Mouse (Mus musculus): ENCODE results near the gene Jdp2. TPM values are rescaled to one million over a fixed set of nuclear protein-coding genes. Genes with fewer than 3 reads are reported as not detected.

Jdp2 gene
- polyA plus RNA-seq, 1 experiment from 2014 or later: 0.15 TPM

DNA sequence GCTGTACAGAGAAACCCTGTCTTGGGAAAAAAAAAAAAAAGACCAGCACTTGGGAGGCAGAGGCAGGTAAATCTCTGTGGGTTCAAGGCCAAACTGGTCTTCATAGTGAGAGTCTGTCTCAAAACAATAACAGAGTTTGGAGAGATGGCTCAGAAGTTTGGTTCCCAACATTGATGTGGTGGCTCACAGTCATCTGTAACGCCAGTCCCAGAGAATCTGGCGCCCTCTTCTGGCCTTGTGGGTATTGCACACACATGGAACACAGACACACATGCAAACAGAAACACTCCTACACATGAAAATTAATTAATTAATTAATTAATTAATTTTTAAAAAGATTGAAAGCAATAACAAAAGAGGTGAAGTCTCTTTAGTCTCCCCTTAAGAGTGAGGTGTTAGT, 83.5 kb downstream of the Jdp2 start:
- no peaks in the 10 kb centered on the region for H3K36me3 ChIP-seq (replicated peaks)
- 42% methylated on average over 2 of the region's 2 CpGs for whole genome bisulfite sequencing
- peaks cover 7% of the 10 kb centered on the region for H3K4me1 ChIP-seq
- no peaks in the 10 kb centered on the region; the same call in 1 of the 2 replicates for H3K9me3 ChIP-seq
- DNase-seq (ENCODE audit: extremely low spot score, low spot score): no peak
- peaks cover 10% of the 10 kb centered on the region; the same call in 1 of the 2 replicates for H3K27me3 ChIP-seq (ENCODE audit: poor library complexity, severe bottlenecking)
- no peak overlapping the region for H3K27ac ChIP-seq
- no peak overlapping the region for H3K4me3 ChIP-seq

GRCm38 (mm10) chr12:85684411-85685275, 85.8 kb downstream of the Jdp2 start:
- no peak for DNase-seq (ENCODE audit: extremely low spot score, low spot score)
- H3K9me3 ChIP-seq: no peaks in the 10 kb centered on the region
- H3K27ac ChIP-seq: no peak overlapping the region
- H3K36me3 ChIP-seq (replicated peaks): no peaks in the 10 kb centered on the region
- no peak overlapping the region for H3K4me3 ChIP-seq
- WGBS: 85% methylated on average over 16 of the region's 16 CpGs
- peaks cover 10% of the 10 kb centered on the region; the same call in 1 of the 2 replicates for H3K27me3 ChIP-seq (ENCODE audit: poor library complexity, severe bottlenecking)
- H3K4me1 ChIP-seq: peaks cover 7% of the 10 kb centered on the region

GRCm38 (mm10) chr12:85686466-85687216, 87.8 kb downstream of the Jdp2 start, which contains the start of gene Batf:
TSS of gene Batf (plus strand) at chr12:85686669.
- no peaks in the 10 kb centered on the region for H3K36me3 ChIP-seq (replicated peaks)
- no peak for DNase-seq (ENCODE audit: extremely low spot score, low spot score)
- no peaks in the 10 kb centered on the region for H3K9me3 ChIP-seq
- WGBS: 43% methylated on average over 22 of the region's 22 CpGs
- no peak within 1 kb of the TSS; the same call in 1 of the 2 replicates for H3K27ac ChIP-seq
- H3K4me3 ChIP-seq: peak within 1 kb of the TSS; percentile 27; the same call in 1 of the 2 replicates
- H3K27me3 ChIP-seq (ENCODE audit: poor library complexity, severe bottlenecking): peaks cover 10% of the 10 kb centered on the region; the same call in 1 of the 2 replicates
- H3K4me1 ChIP-seq: peaks cover 7% of the 10 kb centered on the region

- no peak for DNase-seq (ENCODE audit: extremely low spot score, low spot score)
- Histone ChIP-seq H3K27me3 (ENCODE audit: poor library complexity, severe bottlenecking) (peaks cover 10% of the 10 kb centered on the region; the same call in 1 of the 2 replicates), H3K27ac (no peak overlapping the region), H3K36me3 (replicated peaks) (no peaks in the 10 kb centered on the region), H3K4me1 (peaks cover 7% of the 10 kb centered on the region), H3K4me3 (no peak overlapping the region), H3K9me3 (no peaks in the 10 kb centered on the region)
- WGBS: 83% methylated on average over 7 of the region's 7 CpGs
Observed at GRCm38 (mm10) chr12:85687217-85687533, 88.3 kb downstream of the Jdp2 start.

- Histone ChIP-seq H3K4me1 (peaks cover 7% of the 10 kb centered on the region), H3K27ac (no peak overlapping the region)
- 77% methylated on average over 6 of the region's 6 CpGs for whole genome bisulfite sequencing
Observed at GRCm38 (mm10) chr12:85687846-85688245, 89.0 kb downstream of the Jdp2 start.

More at GRCm38 (mm10) chr12:85687846-85688245, 89.0 kb downstream of the Jdp2 start:
- Histone ChIP-seq H3K4me3 (no peak overlapping the region), H3K27me3 (ENCODE audit: poor library complexity, severe bottlenecking) (peaks cover 10% of the 10 kb centered on the region; the same call in 1 of the 2 replicates), H3K9me3 (no peaks in the 10 kb centered on the region), H3K36me3 (replicated peaks) (no peaks in the 10 kb centered on the region)
- no peak for DNase-seq (ENCODE audit: extremely low spot score, low spot score)

Other genes starting within 250 kb of the Jdp2 start
- 245 and 247 TPM in 2 replicates for gene Tmed10, start 224.2 kb upstream of the Jdp2 start, polyA plus RNA-seq (2016; fragmentation: Nextera tagmentation; extraction: Ambion mirVana)
- 0.34 and 1.2 TPM in 2 replicates for gene Fos, start 125.1 kb upstream of the Jdp2 start, polyA plus RNA-seq (2016; fragmentation: Nextera tagmentation; extraction: Ambion mirVana)
- gene Batf, start 87.6 kb downstream of the Jdp2 start, polyA plus RNA-seq (2016; fragmentation: Nextera tagmentation; extraction: Ambion mirVana): 1.3 and 1.5 TPM in 2 replicates
- gene Flvcr2, start 147.5 kb downstream of the Jdp2 start, polyA plus RNA-seq (2016; fragmentation: Nextera tagmentation; extraction: Ambion mirVana): 0.49 and 0.62 TPM in 2 replicates
- 119 and 120 TPM in 2 replicates for gene Erg28, start 225.5 kb downstream of the Jdp2 start, polyA plus RNA-seq (2016; fragmentation: Nextera tagmentation; extraction: Ambion mirVana)
- gene Ttll5, start 225.6 kb downstream of the Jdp2 start, polyA plus RNA-seq (2016; fragmentation: Nextera tagmentation; extraction: Ambion mirVana): 17.6 and 18.3 TPM in 2 replicates